Mouse (Mus musculus): ENCODE measurements around the gene Klhl29. TPM values are rescaled to one million over a fixed set of nuclear protein-coding genes. Genes with fewer than 3 reads are reported as not detected.
A peak's percentile ranks its signal among the peaks of the same experiment; 100 is the strongest.

The Klhl29 gene
- total RNA-seq (2021), result under 1 TPM; 0.49 to 0.55 TPM
- long read RNA-seq, experiment 1, partial matches to known transcripts, result 0 of 1 reads
- long read RNA-seq, experiment 1, other reads (novel, unspliced or antisense), result 1 of 1 reads
- long read RNA-seq, experiment 2, result 0 reads

DNA sequence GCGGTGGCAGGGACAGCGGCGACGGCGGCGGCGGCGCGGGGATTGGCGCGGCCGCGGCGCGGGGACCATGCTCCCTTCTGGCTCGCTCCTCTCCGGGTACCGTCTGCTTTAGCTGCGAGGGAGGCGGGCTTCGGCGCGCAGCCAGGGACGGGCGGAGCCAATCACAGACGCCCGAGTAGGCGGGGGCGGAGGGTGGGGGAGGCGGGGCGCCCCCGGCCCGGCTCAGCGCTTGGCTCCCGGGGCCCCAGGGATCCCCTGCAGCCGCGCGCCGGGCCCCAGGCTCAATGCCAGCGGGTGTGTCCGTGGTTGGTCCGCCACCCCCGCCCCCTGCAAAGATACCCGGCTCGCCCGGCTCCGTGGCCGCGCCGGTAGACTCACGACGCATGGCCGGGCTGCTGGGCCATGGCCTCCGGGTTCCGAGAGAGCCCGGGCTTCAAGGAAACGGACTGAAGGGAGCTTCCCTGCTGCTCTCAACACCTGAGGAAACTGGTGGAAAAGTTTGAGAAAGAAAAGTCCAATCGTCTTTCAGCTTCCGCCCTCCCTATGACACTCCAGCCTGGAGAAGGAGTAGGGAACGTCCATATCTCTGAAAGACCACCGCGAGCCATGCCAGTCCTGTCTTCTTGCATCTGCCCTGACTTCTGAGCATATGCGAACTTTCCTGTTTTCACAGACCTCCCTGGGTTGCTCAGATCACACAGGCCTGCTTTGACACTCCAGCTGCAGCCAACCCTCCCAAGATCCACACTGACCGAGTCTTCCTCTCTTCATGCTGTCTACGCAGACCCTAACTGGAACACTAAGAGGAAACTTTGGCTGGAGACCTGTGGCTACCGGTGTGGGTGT, at the start of gene Klhl29:
Gene Klhl29, minus strand, starts transcription at position 67 of the 846 bp plus-strand sequence.
- peak; percentile 80 to 86 for DNase-seq
- intact Hi-C loops (cut with DNase I), result no loop called here

DNA sequence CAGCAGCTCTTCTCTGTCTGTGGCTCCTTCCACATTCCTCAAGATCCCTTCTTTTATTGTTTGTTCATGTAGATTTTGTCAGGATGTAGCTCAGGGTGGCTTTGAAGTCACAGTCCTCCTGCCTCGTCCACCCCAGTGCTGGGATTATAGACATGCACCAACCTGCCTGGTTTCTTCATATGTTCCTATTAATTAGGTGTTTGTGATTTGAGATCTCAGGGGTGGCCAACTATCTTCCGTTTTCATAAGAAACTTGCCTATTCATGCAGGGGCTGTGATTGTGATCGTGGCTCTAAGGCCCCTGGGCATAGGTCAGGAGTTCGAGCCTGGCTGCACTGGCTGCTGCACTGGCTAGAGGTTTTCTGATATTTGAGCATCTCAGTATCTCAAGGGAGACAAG, 49.8 kb upstream of the Klhl29 start:
- no peak for DNase-seq
- intact Hi-C loops (cut with DNase I), result no loop called here

DNA sequence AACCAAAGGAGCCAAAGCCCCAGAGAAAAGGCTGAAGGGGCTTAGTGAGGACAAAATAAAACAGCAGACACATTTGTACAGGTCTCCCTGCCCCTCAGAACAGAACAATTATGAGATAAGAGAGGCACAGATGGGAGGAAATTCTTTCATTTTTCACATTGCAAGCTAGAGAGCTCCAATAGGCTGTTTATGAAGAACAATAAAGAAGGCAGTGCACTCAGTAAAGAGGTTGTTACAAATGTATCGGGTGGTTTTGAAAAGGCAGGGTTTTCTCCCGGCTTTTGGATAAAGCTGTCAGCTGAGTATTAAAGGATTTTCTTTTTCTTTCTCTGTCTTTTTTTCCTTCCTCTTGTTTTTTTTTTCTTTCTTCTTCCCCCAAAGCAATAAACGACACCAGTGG, 40.3 kb upstream of the Klhl29 start:
- intact Hi-C loops (cut with DNase I), result no loop called here
- DNase-seq, result no peak

DNA sequence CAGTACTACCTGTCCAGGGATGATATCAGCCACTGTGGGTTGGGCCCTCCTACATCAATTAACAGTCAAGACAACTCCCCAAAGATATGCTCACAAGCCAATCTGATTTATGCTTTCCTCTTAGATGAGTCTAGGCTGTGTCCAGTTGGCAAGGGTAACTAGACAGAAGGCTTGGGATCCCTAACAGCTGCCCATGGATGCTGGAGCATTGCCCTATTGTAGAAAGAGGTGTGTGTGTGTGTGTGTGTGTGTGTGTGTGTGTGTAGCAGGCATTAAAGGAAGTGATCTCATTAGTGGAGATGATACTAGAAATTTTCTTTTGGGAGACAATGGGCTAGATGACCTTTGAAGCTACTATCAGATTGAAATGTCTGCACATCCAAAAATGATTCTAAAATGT, 38.5 kb upstream of the Klhl29 start:
- intact Hi-C loops (cut with DNase I), result no loop called here
- no peak for DNase-seq

DNA sequence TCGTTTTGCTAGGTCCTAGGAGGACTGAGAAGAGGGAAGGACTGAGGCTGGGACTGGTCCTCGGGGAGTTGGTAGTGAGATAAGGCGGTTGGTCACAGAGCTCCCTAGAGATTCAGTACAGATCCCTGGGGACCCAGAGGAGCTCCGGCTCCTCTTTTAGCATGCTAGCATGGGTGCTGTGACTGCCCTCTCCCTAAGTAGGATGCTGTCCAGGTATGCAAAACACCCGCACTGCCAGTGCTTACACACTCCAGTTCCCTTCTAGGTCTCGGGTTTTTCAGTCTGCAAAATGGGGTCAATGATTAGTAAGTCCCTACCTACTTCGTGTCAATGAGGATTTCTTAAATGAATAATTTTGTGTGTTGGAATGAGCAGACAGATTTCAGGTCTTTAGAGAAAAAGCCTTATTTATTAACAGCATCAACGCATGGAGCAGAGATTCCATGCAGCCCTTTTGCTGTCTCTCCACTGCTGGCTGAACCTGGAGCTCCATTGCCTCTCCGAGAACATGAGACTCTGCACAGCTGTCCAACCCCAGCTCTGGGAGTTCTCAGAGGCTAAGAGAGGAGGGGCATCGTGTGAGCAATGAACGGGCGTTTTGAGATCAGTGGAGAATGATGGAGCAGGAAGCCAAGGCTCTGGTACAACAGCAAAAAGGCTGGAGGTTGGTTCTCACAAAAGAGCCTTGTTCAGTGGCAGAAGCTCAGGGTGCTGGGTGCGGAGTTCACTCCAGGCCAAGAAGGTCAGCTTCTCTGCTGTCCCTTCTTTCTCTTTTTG, 36.5 kb upstream of the Klhl29 start:
- intact Hi-C loops (cut with DNase I), result loop anchor here (2.0 kb wide), 1 partner anchor 271 kb away; no protein-coding TSS in a partner anchor
- DNase-seq, result no peak

DNA sequence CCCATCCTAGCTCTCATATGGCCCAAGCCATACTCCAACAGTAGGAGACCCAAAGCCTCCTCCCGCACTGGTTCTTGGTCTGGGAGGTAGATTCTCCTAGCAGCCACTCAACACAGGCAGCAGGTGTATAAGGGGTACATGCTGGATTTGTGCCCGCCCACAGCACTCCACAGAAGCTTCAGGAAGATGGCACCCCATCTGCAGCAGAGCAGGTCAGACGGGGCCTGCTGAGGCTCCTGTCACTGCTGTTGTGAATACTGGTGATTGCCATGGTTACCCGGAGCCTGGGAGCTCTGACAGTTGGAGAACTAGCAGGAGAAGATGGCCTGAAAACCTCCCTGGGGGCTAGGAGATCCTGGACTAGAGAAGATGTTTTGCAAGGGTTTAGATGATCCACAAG, 35.9 kb upstream of the Klhl29 start:
- intact Hi-C loops (cut with DNase I), result loop anchor here (2.0 kb wide), 1 partner anchor 271 kb away; no protein-coding TSS in a partner anchor
- DNase-seq, result no peak

DNA sequence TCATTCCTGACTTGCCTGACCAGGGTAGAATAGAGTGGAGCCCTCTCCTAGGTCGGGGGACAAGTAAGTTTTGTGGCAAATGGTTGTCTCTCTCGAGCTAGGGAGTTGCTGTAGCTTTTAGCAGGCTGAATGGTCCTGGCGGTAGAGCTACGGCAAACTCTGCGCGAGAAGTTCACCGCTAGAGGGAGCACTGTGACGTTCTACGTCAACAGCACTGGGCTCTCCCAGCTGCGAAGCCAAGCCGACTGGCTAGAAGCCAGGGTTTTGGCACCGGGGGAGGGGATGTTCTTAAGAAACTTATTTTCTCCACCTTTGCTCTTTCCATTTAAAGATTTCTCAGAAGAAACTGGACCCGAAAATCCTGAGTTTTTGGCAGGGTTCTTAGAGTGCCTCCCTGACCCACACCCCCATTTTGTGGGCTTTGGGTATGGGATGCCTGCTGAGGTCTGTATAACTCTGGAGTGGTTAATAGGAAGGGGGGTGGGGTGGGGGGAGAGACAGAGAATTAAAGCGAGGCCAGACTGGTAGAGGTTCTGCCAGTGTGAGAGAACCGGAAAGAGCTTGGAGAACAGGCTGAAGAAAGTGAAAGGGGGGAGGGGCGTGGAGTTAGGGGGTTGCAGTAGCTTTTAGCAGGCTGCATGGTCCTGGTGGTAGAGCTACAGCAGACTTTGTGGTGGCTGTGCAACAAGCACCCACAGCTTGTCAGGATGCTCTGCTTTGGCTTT, 35.1 kb upstream of the Klhl29 start:
- peak; percentile 82 to 91 for DNase-seq
- intact Hi-C loops (cut with DNase I), result loop anchor here (2.0 kb wide), 1 partner anchor 270 kb away; no protein-coding TSS in a partner anchor

DNA sequence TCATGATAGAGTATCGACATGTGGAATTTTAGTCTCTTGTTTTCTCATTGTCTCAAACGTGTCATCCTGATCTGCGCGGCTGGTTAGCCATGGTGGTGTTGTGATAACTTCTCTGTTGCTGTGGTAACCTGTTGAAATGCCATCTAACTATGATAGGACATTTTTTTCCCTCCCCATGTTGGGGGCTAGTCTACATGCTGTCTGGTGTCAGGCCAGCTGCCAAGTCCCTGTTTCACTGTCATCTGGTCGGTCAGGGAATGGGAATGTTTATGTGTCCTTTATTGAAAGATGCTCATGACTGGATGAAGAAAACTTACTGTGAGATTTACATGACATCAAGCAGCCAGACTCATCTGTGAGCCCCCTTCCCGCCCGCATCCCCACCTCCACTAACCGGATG, 31.7 kb upstream of the Klhl29 start:
- no peak for DNase-seq
- intact Hi-C loops (cut with DNase I), result no loop called here

DNA sequence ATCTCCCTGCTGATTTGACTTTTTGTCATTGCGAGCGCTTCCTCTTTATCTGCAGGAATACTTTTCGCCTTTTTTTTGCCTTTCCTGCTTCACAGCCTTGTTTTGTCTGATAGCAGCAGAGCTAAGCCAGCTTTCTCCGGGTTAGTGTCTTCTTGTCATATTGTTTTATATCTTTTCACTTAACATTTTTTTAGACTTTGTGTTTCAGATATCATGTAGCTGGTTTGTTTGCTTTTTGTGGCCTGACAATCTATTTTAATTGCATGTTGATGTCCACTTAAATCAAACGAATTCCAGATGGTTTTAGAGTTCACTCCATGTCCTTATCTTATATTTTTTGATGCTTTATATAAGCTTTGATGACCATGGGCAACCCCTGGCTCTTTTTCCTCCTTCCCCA, 21.9 kb upstream of the Klhl29 start:
- intact Hi-C loops (cut with DNase I), result no loop called here
- DNase-seq, result no peak

DNA sequence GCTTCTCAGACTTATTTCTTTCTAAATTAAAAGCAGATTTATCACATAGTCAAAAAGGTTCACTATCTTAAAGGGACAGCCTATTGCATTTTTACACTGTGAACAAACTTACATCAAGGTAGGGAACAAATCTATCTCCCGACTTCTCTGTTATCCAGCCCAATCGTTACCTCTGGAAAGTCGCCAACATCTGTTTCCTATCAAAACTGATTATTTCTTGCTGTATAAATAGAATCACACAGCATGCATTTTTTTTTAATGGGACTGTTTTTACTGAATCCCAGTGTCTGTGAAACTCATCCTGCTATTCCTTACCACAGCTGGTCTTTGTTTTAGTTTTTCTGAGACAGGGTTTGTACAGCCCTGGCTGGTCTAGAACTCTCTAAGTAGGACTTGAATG, 19.7 kb upstream of the Klhl29 start:
- no peak for DNase-seq
- intact Hi-C loops (cut with DNase I), result no loop called here

DNA sequence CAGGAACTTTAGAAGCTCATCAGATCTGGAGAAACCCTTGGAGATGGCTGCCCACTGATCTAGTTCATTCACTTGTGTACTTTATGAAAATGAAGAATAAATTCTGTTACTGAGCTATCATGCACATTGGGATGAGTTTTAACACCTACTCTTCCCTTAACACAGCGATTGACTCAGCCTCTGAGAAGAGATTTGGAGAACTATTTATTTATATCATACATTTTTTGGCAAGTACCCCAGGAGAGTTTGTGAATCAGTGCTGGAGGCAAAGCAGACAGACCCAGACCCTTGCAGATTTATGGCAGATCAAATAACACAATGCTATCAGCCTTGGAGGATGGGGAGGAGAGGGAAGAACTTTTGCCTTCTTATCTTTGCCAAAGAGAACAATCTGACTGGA, 11.6 kb upstream of the Klhl29 start:
- intact Hi-C loops (cut with DNase I), result no loop called here
- no peak for DNase-seq

DNA sequence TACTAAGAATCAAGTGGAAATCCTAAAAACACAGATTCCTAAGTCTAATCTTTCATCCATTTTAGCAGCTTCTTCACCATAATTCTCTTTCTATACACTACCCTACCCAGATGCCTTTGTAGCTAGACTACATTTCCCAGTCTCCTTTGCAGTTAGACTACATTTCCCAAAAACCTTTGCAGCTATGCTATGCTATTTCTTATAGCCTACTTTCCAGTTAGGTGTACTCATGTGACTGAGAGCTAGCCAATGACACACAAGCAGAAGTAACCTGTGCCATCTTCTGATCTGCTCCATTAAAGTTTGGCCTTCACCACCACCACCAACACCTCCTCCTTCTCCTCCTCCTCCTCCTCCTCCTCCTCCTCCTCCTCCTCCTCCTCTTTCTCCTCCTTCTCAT, 11.2 kb upstream of the Klhl29 start:
- no peak for DNase-seq
- intact Hi-C loops (cut with DNase I), result no loop called here

DNA sequence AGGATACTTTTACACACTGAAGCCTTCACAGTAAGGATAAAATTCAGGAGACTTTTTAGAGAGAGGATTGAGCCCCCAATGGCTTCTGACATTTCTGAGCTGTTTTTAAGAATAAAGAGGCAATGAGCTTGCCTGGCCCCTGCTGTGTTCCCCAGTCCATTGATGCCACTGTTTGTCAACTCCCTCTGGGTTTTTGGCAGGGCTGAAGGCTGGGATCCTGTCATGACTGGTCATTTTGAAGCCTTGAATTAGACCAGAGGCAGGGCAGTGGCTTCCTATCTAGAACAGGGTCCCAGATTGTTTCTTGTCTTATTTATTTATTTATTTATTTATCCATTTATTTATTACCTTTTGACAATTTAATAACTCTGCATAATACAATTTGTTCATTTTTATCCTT, 6.2 kb upstream of the Klhl29 start:
- intact Hi-C loops (cut with DNase I), result no loop called here
- no peak for DNase-seq

DNA sequence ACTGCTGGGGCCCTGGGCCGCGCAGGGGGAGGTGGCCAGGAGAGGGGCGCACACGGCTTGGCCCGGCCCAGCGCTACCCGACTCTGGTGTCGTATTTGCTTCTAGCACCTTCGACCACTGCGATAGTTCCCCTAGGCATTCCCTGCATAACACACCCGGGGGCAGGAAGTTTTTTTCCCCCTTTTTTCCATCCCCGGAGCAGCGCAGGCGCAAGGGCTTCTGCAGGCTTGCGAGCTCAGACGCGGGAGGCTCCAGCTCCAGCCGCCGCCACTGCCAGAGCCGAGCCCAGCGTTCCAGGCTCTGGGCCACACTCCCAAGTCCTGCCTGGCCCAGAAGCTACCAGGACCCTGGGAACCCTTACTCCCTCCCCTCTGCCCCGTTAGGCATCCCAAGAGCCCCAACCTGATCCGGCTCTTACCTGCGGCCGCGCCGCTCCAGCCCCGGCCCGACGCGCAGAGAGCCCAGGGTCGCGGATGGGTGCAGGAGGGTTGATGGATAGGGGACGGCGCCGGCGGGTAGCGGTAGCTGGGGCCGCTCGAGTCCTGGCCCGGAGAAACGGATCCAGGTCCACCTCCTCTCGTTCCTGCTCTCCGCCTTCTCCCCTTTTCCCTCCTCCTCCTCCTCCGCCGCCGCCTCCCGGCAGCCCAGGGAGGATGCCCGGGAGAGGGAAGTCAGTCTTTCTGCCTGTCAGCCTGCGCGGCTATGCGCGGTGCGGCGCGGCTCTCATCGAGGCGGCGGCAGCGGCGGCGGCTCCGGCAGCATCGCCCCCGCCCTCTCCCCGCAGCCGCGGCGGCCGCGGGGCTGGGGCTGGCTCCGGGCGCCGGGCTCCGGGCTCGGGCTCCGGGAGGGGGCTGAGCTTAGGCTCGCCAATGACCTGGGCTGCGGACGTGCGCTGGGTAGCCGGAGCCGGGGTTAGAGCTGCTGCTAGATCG, 532 bp downstream of the Klhl29 start:
- DNase-seq, result peak; percentile 35 to 41
- intact Hi-C loops (cut with DNase I), result no loop called here

DNA sequence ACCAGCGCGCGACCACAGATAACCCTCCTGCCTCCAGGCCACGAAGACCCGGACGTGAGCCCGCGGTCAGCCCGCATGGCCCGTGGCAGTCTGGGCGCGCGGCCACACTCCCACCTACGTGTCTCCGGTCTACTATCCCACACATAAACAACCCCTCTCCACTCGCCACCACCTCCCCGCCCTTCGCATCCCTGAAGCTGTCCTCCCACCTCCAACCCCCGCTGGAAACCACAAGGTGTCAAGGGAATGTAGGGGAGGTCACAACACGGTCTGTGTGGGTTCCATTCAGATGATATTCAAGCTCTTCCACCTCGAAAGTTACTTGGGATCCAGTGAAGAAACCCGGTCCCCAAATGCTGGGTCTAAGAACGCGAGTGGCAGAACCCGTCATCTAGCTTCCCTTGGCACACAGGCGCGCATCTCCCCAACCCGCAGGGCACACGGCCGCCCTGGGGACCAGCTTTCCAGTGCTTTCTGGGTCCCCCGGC, 1.2 kb downstream of the Klhl29 start:
- intact Hi-C loops (cut with DNase I), result no loop called here
- DNase-seq, result no peak

DNA sequence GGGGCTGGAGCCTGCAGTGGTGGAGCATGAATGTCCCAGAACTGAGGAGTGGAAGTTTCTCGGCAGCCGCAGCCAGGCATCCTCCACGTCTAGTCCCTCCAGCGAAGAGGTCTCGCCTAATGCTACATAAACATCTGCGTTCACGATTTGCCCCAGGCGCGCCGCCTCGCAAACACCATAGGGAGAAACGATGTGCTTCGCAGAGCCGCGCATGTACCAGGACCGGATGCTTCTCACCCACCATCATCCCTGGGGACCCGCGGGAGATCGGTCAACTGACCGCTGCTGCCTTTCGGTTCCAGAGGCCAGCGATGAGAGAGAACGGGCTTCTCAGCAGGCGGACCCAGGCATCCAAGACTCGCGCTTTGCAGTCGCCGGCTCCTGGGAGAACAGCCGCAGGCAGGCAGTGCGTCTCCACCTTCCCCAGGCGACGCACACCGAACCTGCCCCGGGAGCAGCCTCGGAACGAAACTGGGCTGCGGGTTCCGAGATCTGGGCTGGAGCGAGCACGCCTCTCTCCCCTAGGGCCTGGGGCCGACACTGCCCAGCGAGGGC, 1.8 kb downstream of the Klhl29 start:
- intact Hi-C loops (cut with DNase I), result no loop called here

DNA sequence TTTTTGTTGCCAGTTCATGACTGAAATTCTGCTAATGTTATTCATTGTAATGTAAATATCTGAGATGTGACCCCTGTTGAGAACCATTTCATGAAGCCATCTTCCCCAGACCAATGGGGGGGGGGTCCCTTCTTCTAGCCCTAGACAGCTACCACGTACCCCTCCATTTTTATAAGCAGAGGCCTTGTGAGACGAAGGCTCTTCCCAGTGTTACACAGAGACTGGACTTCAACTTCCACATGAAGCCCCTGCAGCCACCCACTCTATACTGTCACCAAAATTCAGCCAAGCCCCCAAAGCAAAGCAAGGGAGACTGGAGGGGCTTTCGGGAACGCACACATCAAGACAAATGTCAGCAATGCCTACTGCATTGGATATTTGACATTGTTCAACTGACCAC, 6.1 kb downstream of the Klhl29 start:
- intact Hi-C loops (cut with DNase I), result no loop called here
- no peak for DNase-seq

More for the DNA sequence above, 1.8 kb downstream of the Klhl29 start:
- peak; percentile 16 to 27 for DNase-seq

DNA sequence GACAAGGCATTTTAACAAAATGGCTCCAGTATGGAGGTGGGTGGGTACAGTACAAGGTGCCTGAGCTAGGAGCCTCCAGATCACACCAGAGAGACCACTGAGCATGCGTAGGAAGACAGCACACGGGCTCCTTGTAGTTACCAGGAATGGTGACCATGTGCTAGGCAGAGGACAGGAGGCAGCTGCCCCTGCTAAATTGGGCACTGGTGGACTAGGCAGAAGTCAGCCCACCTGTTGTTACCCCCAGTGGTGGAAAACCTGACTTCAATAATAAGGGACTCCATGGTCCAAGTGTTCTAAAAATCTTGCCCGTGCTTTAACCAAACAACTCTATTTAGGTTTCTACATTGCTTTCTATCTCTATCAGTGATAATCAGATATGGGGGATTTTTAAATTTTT, 10.6 kb downstream of the Klhl29 start:
- intact Hi-C loops (cut with DNase I), result no loop called here
- no peak for DNase-seq

DNA sequence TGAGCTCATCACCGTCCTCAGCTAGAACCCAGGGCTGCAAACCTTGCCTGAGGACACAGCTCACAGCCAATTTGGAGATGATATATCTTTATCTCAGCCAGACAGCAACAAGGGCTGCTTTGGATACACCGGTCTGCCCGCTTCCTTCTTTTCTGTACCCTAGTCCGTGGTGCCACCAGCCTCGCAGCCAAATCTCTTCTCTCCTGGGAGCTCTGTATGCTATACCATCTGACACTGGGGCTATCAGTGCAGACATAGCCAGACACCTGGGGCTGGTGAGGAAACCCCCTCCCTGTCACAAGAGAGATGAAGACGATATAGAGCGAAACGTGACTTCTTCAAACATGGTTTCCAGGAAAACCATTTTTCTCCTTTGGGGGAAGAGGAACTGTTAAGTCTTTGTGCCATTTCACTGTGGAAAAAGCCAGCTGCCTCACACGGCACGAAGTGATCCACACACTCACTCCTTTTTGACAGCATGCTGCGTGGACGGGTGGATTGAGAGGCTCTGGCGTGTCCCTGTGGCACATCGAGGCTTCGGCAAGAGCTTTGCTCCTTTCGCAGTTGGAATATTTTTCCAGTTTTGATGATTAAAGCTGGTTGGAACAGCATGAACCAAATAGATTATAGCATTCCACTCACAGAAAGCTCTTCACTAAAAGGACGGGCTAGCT, 11.4 kb downstream of the Klhl29 start:
- intact Hi-C loops (cut with DNase I), result no loop called here
- DNase-seq, result no peak

Data from heart, postnatal 14 days (tissue).